Mouse (Mus musculus): Measurements from ENCODE around the gene Rpsa.

DNA sequence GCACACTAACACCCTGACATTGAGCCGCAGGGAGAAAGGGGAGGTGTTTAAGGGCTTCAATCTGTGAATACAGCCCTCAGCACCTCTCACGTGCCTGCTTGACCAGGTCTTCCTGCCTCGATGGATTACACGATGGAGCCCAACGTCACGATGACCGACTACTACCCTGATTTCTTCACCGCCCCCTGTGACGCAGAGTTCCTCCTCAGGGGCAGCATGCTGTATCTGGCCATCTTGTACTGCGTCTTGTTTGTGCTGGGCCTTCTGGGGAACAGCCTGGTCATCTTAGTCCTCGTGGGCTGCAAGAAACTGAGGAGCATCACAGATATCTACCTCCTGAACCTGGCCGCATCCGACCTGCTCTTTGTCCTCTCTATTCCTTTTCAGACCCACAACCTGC is 33.8 kb upstream of the Rpsa start:
- TF ChIP-seq CTCF (conservative IDR thresholded peaks at IDR 0.05; ENCODE audit: low read length) (no peak), POU5F1 (IDR thresholded peaks at IDR 0.05; ENCODE audit: borderline replicate concordance, low read length) (no peak), NANOG (IDR thresholded peaks at IDR 0.05; ENCODE audit: borderline replicate concordance, low read length) (no peak)
